Mouse (Mus musculus) embryonic facial prominence, embryonic 13.5 days (tissue): ENCODE results near the gene Gm597. TPM values are rescaled to one million over a fixed set of nuclear protein-coding genes. Genes with fewer than 3 reads are reported as not detected.

ENCODE experiments used
- ATAC-seq: fragments of 200-750 bp; cut with Nextera tagmentation; 2 replicates; pipeline ENCODE4 v1.8.0; 2017; ENCODE audit warnings: low read depth; ENCODE audit not compliant: insufficient number of reproducible peaks, insufficient read depth, low FRiP score, low TSS enrichment
- H3K27ac ChIP-seq: fragments of 300-500 bp; sonication (generic); 2 replicates; pipeline ENCODE4 v1.5.1; 2015; ENCODE audit warnings: moderate library complexity, mild to moderate bottlenecking, inconsistent platforms
- H3K27me3 ChIP-seq: fragments of 300-500 bp; sonication (generic); 2 replicates; pipeline ENCODE4 v1.6.1; 2015; ENCODE audit warnings: mild to moderate bottlenecking, inconsistent platforms
- H3K36me3 ChIP-seq: fragments of 300-500 bp; sonication (generic); 2 replicates; pipeline ENCODE4 v1.6.1; 2015; ENCODE audit warnings: mild to moderate bottlenecking, inconsistent platforms
- H3K4me1 ChIP-seq: fragments of 300-500 bp; sonication (generic); 2 replicates; pipeline ENCODE4 v1.6.1; 2015; ENCODE audit warnings: inconsistent platforms
- H3K4me2 ChIP-seq: fragments of 300-500 bp; sonication (generic); 2 replicates; pipeline ENCODE4 v1.6.1; 2015; ENCODE audit warnings: moderate library complexity, mild to moderate bottlenecking, inconsistent platforms
- H3K4me3 ChIP-seq: fragments of 300-500 bp; sonication (generic); 2 replicates; pipeline ENCODE4 v1.5.1; 2015; ENCODE audit warnings: mild to moderate bottlenecking, inconsistent platforms
- H3K9ac ChIP-seq: fragments of 300-500 bp; sonication (generic); 2 replicates; pipeline ENCODE4 v1.6.1; 2015; ENCODE audit warnings: mild to moderate bottlenecking, inconsistent platforms
- H3K9me3 ChIP-seq: fragments of 300-500 bp; sonication (generic); 2 replicates; pipeline ENCODE4 v1.6.1; 2016; ENCODE audit warnings: inconsistent platforms
- WGBS: fragments of 180-500 bp; shearing (Covaris S2); methylation state at CpG from one replicate; pipeline ENCODE4 v1.1.7; 2015; ENCODE audit warnings: mixed read lengths; 5-methylcytosine and 5-hydroxymethylcytosine counted together
- polyA plus RNA-seq: library from polyadenylated mRNA; unstranded; fragments of >200 nt; fragmentation: Nextera tagmentation; extraction: Ambion mirVana; gene quantifications from 2 replicates; pipeline ENCODE4 v1.2.1, GENCODE M21; 2015

Gm597 gene
- not detected in 2 replicates for polyA plus RNA-seq

DNA sequence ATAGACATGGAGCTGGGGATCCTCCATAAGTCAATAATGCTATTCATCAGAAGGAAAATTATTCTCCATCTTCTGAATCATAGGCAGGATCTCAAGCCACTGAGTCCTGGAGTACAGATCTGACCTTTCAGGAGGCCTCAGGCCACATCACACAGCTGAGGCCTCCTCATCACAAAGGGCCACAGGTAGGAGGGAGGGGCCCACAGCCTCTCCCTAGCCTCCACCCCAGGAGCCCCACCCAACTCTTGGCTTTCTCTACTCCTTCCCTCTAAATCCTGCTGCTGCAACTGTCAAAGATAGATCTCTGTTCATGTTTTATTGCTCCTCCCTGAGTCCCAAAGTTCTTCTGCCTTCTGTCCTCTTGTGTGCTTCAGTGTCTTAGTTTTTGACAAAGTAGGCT is at the start of gene Gm597:
TSS of gene Gm597 (minus strand) at position 101 of the 400 bp plus-strand sequence.
- Histone ChIP-seq H3K9ac (no peak within 1 kb of the TSS), H3K4me2 (no peak within 1 kb of the TSS), H3K9me3 (no peaks in the 10 kb centered on the region; the same call in 1 of the 2 replicates), H3K36me3 (no peaks in the 10 kb centered on the region), H3K27ac (no peak within 1 kb of the TSS), H3K27me3 (no peaks in the 10 kb centered on the region), H3K4me3 (no peak within 1 kb of the TSS), H3K4me1 (no peaks in the 10 kb centered on the region)
- ATAC-seq = no peak

DNA sequence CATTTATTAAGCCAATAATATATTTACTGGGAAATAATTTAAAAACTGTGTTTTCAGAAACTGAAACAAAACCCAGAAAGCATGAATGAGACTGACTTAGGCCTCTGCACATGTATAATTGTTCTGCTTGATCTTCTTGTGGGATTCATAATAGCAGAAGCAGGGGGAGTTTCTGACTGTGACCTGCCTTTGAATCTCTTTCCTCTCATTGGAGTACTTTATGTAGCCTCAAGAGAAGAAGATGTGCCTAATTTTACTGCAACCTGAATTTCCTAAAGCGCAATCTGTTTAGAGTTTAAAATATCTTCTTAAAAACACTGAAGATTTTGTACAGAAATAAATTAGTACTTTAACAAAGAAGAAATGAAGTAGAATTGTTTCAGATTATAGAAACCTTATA is 27.6 kb upstream of the Gm597 start:
- WGBS = 94% methylated on average over 1 of the region's 1 CpGs
- Histone ChIP-seq H3K27me3 (no peaks in the 10 kb centered on the region), H3K4me2 (no peak overlapping the region), H3K36me3 (no peaks in the 10 kb centered on the region), H3K9ac (no peak overlapping the region), H3K9me3 (no peaks in the 10 kb centered on the region), H3K4me3 (no peak overlapping the region), H3K27ac (no peak overlapping the region), H3K4me1 (no peaks in the 10 kb centered on the region)
- ATAC-seq = no peak

DNA sequence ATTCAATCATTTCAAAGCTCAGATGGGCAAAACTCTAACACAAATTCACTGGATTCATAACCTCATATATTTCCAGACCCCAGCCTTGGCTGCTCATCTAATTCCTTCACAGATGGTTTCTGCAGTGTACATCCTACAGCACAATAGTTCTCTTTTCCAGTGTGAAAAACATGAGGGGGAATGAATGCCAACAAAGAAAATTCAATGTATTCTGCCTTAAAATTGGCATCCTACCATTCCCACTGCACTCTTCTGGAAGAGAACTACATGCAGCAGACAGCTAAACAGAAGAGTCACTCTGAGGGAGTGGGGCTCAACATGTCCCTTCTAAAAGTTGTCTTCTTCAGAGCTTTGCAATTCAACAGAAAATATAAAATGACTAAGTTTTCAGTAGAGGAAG is 26.6 kb upstream of the Gm597 start:
- Histone ChIP-seq H3K36me3 (no peaks in the 10 kb centered on the region), H3K4me3 (no peak overlapping the region), H3K4me1 (no peaks in the 10 kb centered on the region), H3K27ac (no peak overlapping the region), H3K4me2 (no peak overlapping the region), H3K27me3 (no peaks in the 10 kb centered on the region), H3K9ac (no peak overlapping the region), H3K9me3 (no peaks in the 10 kb centered on the region)
- no peak for ATAC-seq

DNA sequence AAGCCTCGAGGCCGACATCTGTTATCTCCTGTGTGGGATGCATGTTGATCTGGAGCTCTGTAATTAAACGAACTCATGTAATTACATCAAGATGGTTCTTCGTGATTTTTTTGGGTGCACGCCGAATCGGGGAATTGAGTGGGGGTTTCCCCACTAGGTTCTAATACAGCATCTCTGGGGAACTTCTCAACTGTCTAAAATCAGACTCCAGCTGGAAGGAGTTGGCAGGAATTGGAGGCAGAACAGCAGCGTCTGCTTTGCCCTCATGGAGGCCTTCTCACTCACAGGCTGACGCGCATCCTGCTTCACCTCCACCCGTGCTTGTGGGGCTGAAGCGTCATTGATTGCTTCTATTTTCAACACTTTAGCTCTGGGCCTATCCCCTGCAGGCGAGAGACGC is 20.8 kb upstream of the Gm597 start:
- 74% methylated on average over 14 of the region's 14 CpGs for WGBS
- no peak for ATAC-seq
- H3K9me3 ChIP-seq = 0 out of 2 replicates have a peak, but pooled peaks cover 3% of the 10 kb centered on the region
- H3K36me3 ChIP-seq = no peaks in the 10 kb centered on the region
- no peak overlapping the region for H3K4me3 ChIP-seq
- no peaks in the 10 kb centered on the region for H3K4me1 ChIP-seq
- no peak overlapping the region for H3K9ac ChIP-seq
- no peak overlapping the region for H3K27ac ChIP-seq
- H3K27me3 ChIP-seq = no peaks in the 10 kb centered on the region
- no peak overlapping the region for H3K4me2 ChIP-seq
